In genomic region chr9:79785794-79786085, GRCm38 (mm10) we compare ENCODE assay signal across 17 mouse cellular contexts. TPM values are rescaled to one million over a fixed set of nuclear protein-coding genes. Genes with fewer than 3 reads are reported as not detected.
DNase-seq lines count a peak whose midpoint lies in the region; ATAC-seq and TF ChIP-seq lines count a peak whose summit lies in the region.
"Had no signal": no experiment of that assay in that cellular context is flagged by ENCODE, and none has a peak within 500 bp of the region (broad histone marks: within the 10 kb centered on the region; RNA-seq: fewer than 3 reads in every experiment).

No protein-coding gene starts in this region.

- no peak overlapping the region for H3K27ac ChIP-seq in forebrain, postnatal 0 days (ENCODE audit: low read depth, low read length)
- no peak overlapping the region for H3K27ac ChIP-seq in forebrain, embryonic 10.5 days
- peak overlapping the region; percentile 74 for H3K27ac ChIP-seq in liver, adult 2 months (replicated peaks; ENCODE audit: insufficient read depth, low read depth, low read length)
- no peak overlapping the region for H3K27ac ChIP-seq in midbrain, embryonic 13.5 days
- H3K27ac ChIP-seq: heart, adult 2 months; liver, embryonic 15.5 days; midbrain, embryonic 10.5 days had no signal

- H3K4me3 ChIP-seq in forebrain, postnatal 0 days (ENCODE audit: low read depth, low read length) = no peak overlapping the region
- H3K4me3 ChIP-seq in forebrain, embryonic 10.5 days = no peak overlapping the region
- H3K4me3 ChIP-seq in liver, adult 2 months (ENCODE audit: insufficient read depth, low read depth, low read length) = no peak overlapping the region
- no peak overlapping the region for H3K4me3 ChIP-seq in midbrain, embryonic 13.5 days (replicated peaks)
- H3K4me3 ChIP-seq: heart, adult 2 months; liver, embryonic 15.5 days; midbrain, embryonic 10.5 days had no signal

- peak; percentile 29; the same call in 1 of the 2 replicates for ATAC-seq in forebrain, postnatal 0 days
- no peak for ATAC-seq in midbrain, embryonic 13.5 days

- no peak overlapping the region for H3K4me2 ChIP-seq in forebrain, postnatal 0 days (ENCODE audit: low read depth)
- H3K4me2 ChIP-seq in midbrain, embryonic 13.5 days (replicated peaks) = no peak overlapping the region
- H3K4me2 ChIP-seq: liver, embryonic 15.5 days had no signal

- TF ChIP-seq POLR2A in liver, adult 2 months (IDR thresholded peaks at IDR 0.05; ENCODE audit: extremely low read depth, insufficient read depth, low read length) = no peak

- no peaks in the 10 kb centered on the region for H3K27me3 ChIP-seq in forebrain, postnatal 0 days (ENCODE audit: insufficient read depth, low read length)
- H3K27me3 ChIP-seq in forebrain, embryonic 10.5 days (ENCODE audit: poor library complexity, severe bottlenecking) = no peaks in the 10 kb centered on the region
- no peaks in the 10 kb centered on the region for H3K27me3 ChIP-seq in liver, adult 2 months (ENCODE audit: control insufficient read depth, insufficient read depth, low read length)
- H3K27me3 ChIP-seq in midbrain, embryonic 13.5 days = no peaks in the 10 kb centered on the region
- H3K27me3 ChIP-seq: liver, embryonic 15.5 days had no signal

- peaks cover 27% of the 10 kb centered on the region for H3K79me2 ChIP-seq in liver, adult 2 months (ENCODE audit: control insufficient read depth, insufficient read depth, low read length)

- H3K4me1 ChIP-seq in forebrain, postnatal 0 days (ENCODE audit: insufficient read depth) = 0 out of 2 replicates have a peak, but pooled peaks cover 3% of the 10 kb centered on the region
- peaks cover 29% of the 10 kb centered on the region for H3K4me1 ChIP-seq in forebrain, embryonic 10.5 days
- H3K4me1 ChIP-seq in liver, adult 2 months (ENCODE audit: control insufficient read depth, insufficient read depth, low read length) = peaks cover 44% of the 10 kb centered on the region
- H3K4me1 ChIP-seq in midbrain, embryonic 13.5 days (replicated peaks) = peaks cover 33% of the 10 kb centered on the region

- H3K9me3 ChIP-seq in forebrain, postnatal 0 days (ENCODE audit: low read length) = no peaks in the 10 kb centered on the region
- H3K9me3 ChIP-seq in forebrain, embryonic 10.5 days = no peaks in the 10 kb centered on the region
- H3K9me3 ChIP-seq in midbrain, embryonic 13.5 days = no peaks in the 10 kb centered on the region
- H3K9me3 ChIP-seq: liver, embryonic 15.5 days; midbrain, embryonic 10.5 days had no signal

- WGBS in forebrain, postnatal 0 days = 50% methylated on average over 2 of the region's 2 CpGs
- 84% methylated on average over 2 of the region's 2 CpGs for WGBS in forebrain, embryonic 10.5 days
- 11% methylated on average over 2 of the region's 2 CpGs for WGBS in liver, adult 2 months
- 80% methylated on average over 2 of the region's 2 CpGs for WGBS in midbrain, embryonic 13.5 days

- H3K9ac ChIP-seq in forebrain, postnatal 0 days = no peak overlapping the region
- H3K9ac ChIP-seq in liver, adult 2 months (ENCODE audit: low read depth, low read length) = no peak overlapping the region
- no peak overlapping the region for H3K9ac ChIP-seq in midbrain, embryonic 13.5 days (replicated peaks)
- H3K9ac ChIP-seq: liver, embryonic 15.5 days had no signal

- TF ChIP-seq CTCF in forebrain, postnatal 0 days (IDR thresholded peaks at IDR 0.05; ENCODE audit: low read depth) = no peak
- TF ChIP-seq CTCF in liver, adult 2 months (IDR thresholded peaks at IDR 0.05; ENCODE audit: low read depth, low read length) = no peak

- no peaks in the 10 kb centered on the region for H3K36me3 ChIP-seq in forebrain, postnatal 0 days (ENCODE audit: insufficient read depth)
- H3K36me3 ChIP-seq in forebrain, embryonic 10.5 days (replicated peaks) = no peaks in the 10 kb centered on the region
- no peaks in the 10 kb centered on the region for H3K36me3 ChIP-seq in liver, adult 2 months (ENCODE audit: control insufficient read depth, insufficient read depth, low read length)
- H3K36me3 ChIP-seq in midbrain, embryonic 13.5 days = no peaks in the 10 kb centered on the region
- H3K36me3 ChIP-seq: liver, embryonic 15.5 days; midbrain, embryonic 10.5 days had no signal

- DNase-seq in forebrain, postnatal 0 days = peak; percentile 50
- DNase-seq in forebrain, embryonic 10.5 days (ENCODE audit: extremely low spot score, low spot score) = no peak
- DNase-seq in liver, adult 2 months (ENCODE audit: extremely low read depth, low read depth, low spot score) = no peak
- no peak for DNase-seq in liver
- DNase-seq in brain, adult 2 months (ENCODE audit: low read depth, low spot score) = peak; percentile 54
- DNase-seq in layer of hippocampus, adult 9-11 months = peak; percentile 79
- DNase-seq in heart, adult 18-20 months = no peak
- DNase-seq: cerebellum, postnatal 10 days; heart, adult 2 months; kidney, adult 2 months; kidney, postnatal 14 days; left cerebral cortex, postnatal 4 days; lung, postnatal 4 days; thymus, adult 18-20 months had no signal

RNA-seq across cellular contexts. Expression of gene Tmem30a, which starts 7.6 kb away (rescaled TPM):
- 152 and 181 TPM in 2 replicates for total RNA-seq in forebrain, postnatal 0 days (2014; rRNA removed)
- polyA plus RNA-seq in forebrain, postnatal 0 days (2015; fragmentation: Nextera tagmentation; extraction: Ambion mirVana) = 78.9 and 104 TPM in 2 replicates
- polyA plus RNA-seq in forebrain, embryonic 10.5 days (2016; fragmentation: Nextera tagmentation; extraction: Ambion mirVana) = 49.5 and 54.0 TPM in 2 replicates
- 150 and 156 TPM in 2 replicates for total RNA-seq in liver, adult 2 months (2014; rRNA removed)
- 54.0 and 58.9 TPM in 2 replicates for polyA plus RNA-seq in liver, adult 2 months (2012; rRNA removed)
- polyA plus RNA-seq in midbrain, embryonic 13.5 days (2015; fragmentation: Nextera tagmentation; extraction: Ambion mirVana) = 109 TPM in 2 replicates
- 10 to 100 TPM; 63.7 to 65.6 TPM for total RNA-seq in heart, adult 18-20 months (2021)

RNA-seq across cellular contexts. Expression of gene Cox7a2, which starts 26.1 kb away (rescaled TPM):
- total RNA-seq in forebrain, postnatal 0 days (2014; rRNA removed) = 435 and 605 TPM in 2 replicates
- polyA plus RNA-seq in forebrain, postnatal 0 days (2015; fragmentation: Nextera tagmentation; extraction: Ambion mirVana) = 956 and 1,227 TPM in 2 replicates
- polyA plus RNA-seq in forebrain, embryonic 10.5 days (2016; fragmentation: Nextera tagmentation; extraction: Ambion mirVana) = 626 and 635 TPM in 2 replicates
- 458 and 539 TPM in 2 replicates for total RNA-seq in liver, adult 2 months (2014; rRNA removed)
- 163 and 249 TPM in 2 replicates for polyA plus RNA-seq in liver, adult 2 months (2012; rRNA removed)
- 773 and 803 TPM in 2 replicates for polyA plus RNA-seq in midbrain, embryonic 13.5 days (2015; fragmentation: Nextera tagmentation; extraction: Ambion mirVana)
- 1,000 to 10,000 TPM in 1 of 2 experiments, 100 to 1,000 TPM in 1; 936 to 1,036 TPM for total RNA-seq in heart, adult 18-20 months (2021)

Comparison
In these comparisons a context has a peak if more than half of its experiments do, and no peak if none do; other contexts are left out.
1. DNase-seq: peak in forebrain, postnatal 0 days (single experiment), brain, adult 2 months (single experiment) and layer of hippocampus, adult 9-11 months (single experiment); none in forebrain, embryonic 10.5 days (single experiment), liver, adult 2 months (single experiment), liver (single experiment) and heart, adult 18-20 months (0 of 2).